ENCODE assay signal across 9 mouse cellular contexts in genomic region chr9:22258784-22259183, GRCm38 (mm10). TPM values are rescaled to one million over a fixed set of nuclear protein-coding genes. Genes with fewer than 3 reads are reported as not detected.
DNase-seq lines count a peak whose midpoint lies in the region; ATAC-seq and TF ChIP-seq lines count a peak whose summit lies in the region.
"Had no signal": no experiment of that assay in that cellular context is flagged by ENCODE, and none has a peak within 500 bp of the region (broad histone marks: within the 10 kb centered on the region; RNA-seq: fewer than 3 reads in every experiment).

No protein-coding gene starts in this region.

- no peak for TF ChIP-seq CTCF in heart, postnatal 0 days (IDR thresholded peaks at IDR 0.05; ENCODE audit: low read depth)
- no peak for TF ChIP-seq CTCF in cortical plate, adult 2 months (IDR thresholded peaks at IDR 0.05; ENCODE audit: extremely low read depth, insufficient read depth, low read length)

- H3K4me3 ChIP-seq in heart, postnatal 0 days (ENCODE audit: low read depth, low read length) = peak overlapping the region; percentile 55
- peak overlapping the region; percentile 73 for H3K4me3 ChIP-seq in cortical plate, adult 2 months (ENCODE audit: insufficient read depth, low read length)
- peak overlapping the region; percentile 56 for H3K4me3 ChIP-seq in hindbrain, embryonic 16.5 days (ENCODE audit: low read length)
- peak overlapping the region; percentile 72 for H3K4me3 ChIP-seq in midbrain, embryonic 14.5 days (replicated peaks; ENCODE audit: low read depth, low read length)

- no peak for TF ChIP-seq EP300 in heart, postnatal 0 days (IDR thresholded peaks at IDR 0.05; ENCODE audit: low read depth)

- 0 out of 2 replicates have a peak overlapping the region, but pooled peaks have one; percentile 18 for H3K27ac ChIP-seq in heart, postnatal 0 days (ENCODE audit: low read depth)
- no peak overlapping the region for H3K27ac ChIP-seq in cortical plate, adult 2 months (ENCODE audit: insufficient read depth, low read length)
- H3K27ac ChIP-seq in hindbrain, embryonic 16.5 days (ENCODE audit: low read depth, low read length) = no peak overlapping the region
- H3K27ac ChIP-seq in midbrain, embryonic 14.5 days (replicated peaks; ENCODE audit: low read depth, low read length) = no peak overlapping the region

- H3K4me1 ChIP-seq in heart, postnatal 0 days (ENCODE audit: control insufficient read depth, insufficient read depth) = no peaks in the 10 kb centered on the region; the same call in 1 of the 2 replicates
- H3K4me1 ChIP-seq in cortical plate, adult 2 months (ENCODE audit: control insufficient read depth, insufficient read depth, low read length) = no peaks in the 10 kb centered on the region
- no peaks in the 10 kb centered on the region for H3K4me1 ChIP-seq in hindbrain, embryonic 16.5 days (ENCODE audit: control insufficient read depth, insufficient read depth, low read depth, low read length)
- H3K4me1 ChIP-seq in midbrain, embryonic 14.5 days (ENCODE audit: control insufficient read depth, insufficient read depth, low read length) = 0 out of 2 replicates have a peak, but pooled peaks cover 5% of the 10 kb centered on the region

- H3K27me3 ChIP-seq in heart, postnatal 0 days (ENCODE audit: control insufficient read depth, insufficient read depth, low read length) = no peaks in the 10 kb centered on the region
- H3K27me3 ChIP-seq in hindbrain, embryonic 16.5 days (replicated peaks; ENCODE audit: control insufficient read depth, insufficient read depth, low read length) = no peaks in the 10 kb centered on the region
- H3K27me3 ChIP-seq in midbrain, embryonic 14.5 days (ENCODE audit: control insufficient read depth, insufficient read depth, low read length) = no peaks in the 10 kb centered on the region

- peaks cover 9% of the 10 kb centered on the region for H3K9me3 ChIP-seq in heart, postnatal 0 days (replicated peaks; ENCODE audit: control insufficient read depth, low read length)
- peaks cover 10% of the 10 kb centered on the region for H3K9me3 ChIP-seq in hindbrain, embryonic 16.5 days (ENCODE audit: control insufficient read depth, low read length)
- peaks cover 16% of the 10 kb centered on the region for H3K9me3 ChIP-seq in midbrain, embryonic 14.5 days (ENCODE audit: control insufficient read depth, low read length)

- TF ChIP-seq POLR2A in cortical plate, adult 2 months (IDR thresholded peaks at IDR 0.05; ENCODE audit: extremely low read depth, insufficient read depth, low read length) = no peak

- H3K9ac ChIP-seq in heart, postnatal 0 days (replicated peaks; ENCODE audit: low read depth, low read length) = peak overlapping the region; percentile 63
- peak overlapping the region; percentile 68; the same call in 1 of the 2 replicates for H3K9ac ChIP-seq in hindbrain, embryonic 16.5 days (ENCODE audit: low read depth, low read length)
- H3K9ac ChIP-seq in midbrain, embryonic 14.5 days (replicated peaks; ENCODE audit: low read length) = peak overlapping the region; percentile 84

- intact Hi-C loops in heart, postnatal 14 days (cut with DNase I) = no loop called here

- H3K4me2 ChIP-seq in heart, postnatal 0 days (ENCODE audit: low read depth, low read length) = peak overlapping the region; percentile 66
- peak overlapping the region; percentile 62 for H3K4me2 ChIP-seq in hindbrain, embryonic 16.5 days (ENCODE audit: low read length)
- peak overlapping the region; percentile 69 for H3K4me2 ChIP-seq in midbrain, embryonic 14.5 days (ENCODE audit: low read length)

- 82% methylated on average over 8 of the region's 8 CpGs for WGBS in heart, postnatal 0 days
- 82% methylated on average over 8 of the region's 8 CpGs for WGBS in hindbrain, embryonic 16.5 days
- WGBS in midbrain, embryonic 14.5 days = 85% methylated on average over 8 of the region's 8 CpGs

- peaks cover 13% of the 10 kb centered on the region; the same call in 1 of the 2 replicates for H3K36me3 ChIP-seq in heart, postnatal 0 days (replicated peaks; ENCODE audit: control insufficient read depth, insufficient read depth, low read length)
- H3K36me3 ChIP-seq in hindbrain, embryonic 16.5 days (ENCODE audit: control insufficient read depth, insufficient read depth, low read length) = peaks cover 14% of the 10 kb centered on the region
- peaks cover 25% of the 10 kb centered on the region for H3K36me3 ChIP-seq in midbrain, embryonic 14.5 days (ENCODE audit: control insufficient read depth, insufficient read depth, low read length)

- DNase-seq in heart, postnatal 0 days (ENCODE audit: low spot score) = no peak
- no peak for DNase-seq in heart, postnatal 14 days
- DNase-seq in midbrain, embryonic 14.5 days = no peak
- no peak for DNase-seq in B cell, adult 2 months
- no peak for DNase-seq in frontal cortex, postnatal 36 days (ENCODE audit: low spot score in 2 of 2)
- DNase-seq: cerebellum, adult 11 months had no signal

- no peak for ATAC-seq in heart, postnatal 0 days (ENCODE audit: insufficient read depth, low read depth)
- no peak for ATAC-seq in hindbrain, embryonic 16.5 days
- no peak for ATAC-seq in midbrain, embryonic 14.5 days (ENCODE audit: low FRiP score, low TSS enrichment)
- no peak for ATAC-seq in megakaryocyte-erythroid progenitor cell, adult 5-6 weeks (replicated peaks; ENCODE audit: low FRiP score, low TSS enrichment, poor library complexity, severe bottlenecking)

RNA-seq across cellular contexts. Expression of gene Zfp599, which starts 0.9 kb away (rescaled TPM):
- total RNA-seq in heart, postnatal 0 days (2014; rRNA removed; ENCODE audit: low replicate concordance) = 0.50 and 1.5 TPM in 2 replicates
- polyA plus RNA-seq in heart, postnatal 0 days (2015; fragmentation: Nextera tagmentation; extraction: Ambion mirVana) = 1.7 TPM in 2 replicates
- 1 to 10 TPM in 1 of 2 experiments, under 1 TPM in 1; 0.60 to 1.0 TPM for total RNA-seq in heart, postnatal 14 days (2021)
- polyA plus RNA-seq in cortical plate, adult 2 months (2012; rRNA removed) = 1.8 and 2.1 TPM in 2 replicates
- polyA plus RNA-seq in hindbrain, embryonic 16.5 days (2015; fragmentation: Nextera tagmentation; extraction: Ambion mirVana) = 7.1 and 7.4 TPM in 2 replicates
- 13.8 and 14.0 TPM in 2 replicates for polyA plus RNA-seq in midbrain, embryonic 14.5 days (2014; fragmentation: Nextera tagmentation; extraction: Ambion mirVana)
- 6.2 and 6.3 TPM in 2 replicates for total RNA-seq in megakaryocyte-erythroid progenitor cell, adult 5-6 weeks (2014; fragmentation: Nextera tagmentation)
- total RNA-seq in megakaryocyte-erythroid progenitor cell, adult 5-6 weeks (2017) = 6.7 and 13.7 TPM in 2 replicates

RNA-seq across cellular contexts. Expression of gene Zfp809, which starts 33.3 kb away (rescaled TPM):
- 7.5 and 12.6 TPM in 2 replicates for total RNA-seq in heart, postnatal 0 days (2014; rRNA removed; ENCODE audit: low replicate concordance)
- polyA plus RNA-seq in heart, postnatal 0 days (2015; fragmentation: Nextera tagmentation; extraction: Ambion mirVana) = 14.6 and 16.7 TPM in 2 replicates
- 10 to 100 TPM; 40.2 to 40.8 TPM for total RNA-seq in heart, postnatal 14 days (2021)
- 18.2 and 18.3 TPM in 2 replicates for polyA plus RNA-seq in cortical plate, adult 2 months (2012; rRNA removed)
- 9.3 and 10.2 TPM in 2 replicates for polyA plus RNA-seq in hindbrain, embryonic 16.5 days (2015; fragmentation: Nextera tagmentation; extraction: Ambion mirVana)
- 9.0 and 11.0 TPM in 2 replicates for polyA plus RNA-seq in midbrain, embryonic 14.5 days (2014; fragmentation: Nextera tagmentation; extraction: Ambion mirVana)
- 50.6 and 53.6 TPM in 2 replicates for total RNA-seq in megakaryocyte-erythroid progenitor cell, adult 5-6 weeks (2014; fragmentation: Nextera tagmentation)
- total RNA-seq in megakaryocyte-erythroid progenitor cell, adult 5-6 weeks (2017) = 34.1 and 44.6 TPM in 2 replicates

RNA-seq across cellular contexts. Expression of gene Zfp810, which starts 48.7 kb away (rescaled TPM):
- 16.7 and 27.8 TPM in 2 replicates for total RNA-seq in heart, postnatal 0 days (2014; rRNA removed; ENCODE audit: low replicate concordance)
- polyA plus RNA-seq in heart, postnatal 0 days (2015; fragmentation: Nextera tagmentation; extraction: Ambion mirVana) = 13.1 and 14.3 TPM in 2 replicates
- 1 to 10 TPM; 7.1 to 8.9 TPM for total RNA-seq in heart, postnatal 14 days (2021)
- polyA plus RNA-seq in cortical plate, adult 2 months (2012; rRNA removed) = 15.7 and 18.7 TPM in 2 replicates
- polyA plus RNA-seq in hindbrain, embryonic 16.5 days (2015; fragmentation: Nextera tagmentation; extraction: Ambion mirVana) = 23.0 and 25.0 TPM in 2 replicates
- 32.2 and 38.4 TPM in 2 replicates for polyA plus RNA-seq in midbrain, embryonic 14.5 days (2014; fragmentation: Nextera tagmentation; extraction: Ambion mirVana)
- total RNA-seq in megakaryocyte-erythroid progenitor cell, adult 5-6 weeks (2014; fragmentation: Nextera tagmentation) = 9.7 and 13.3 TPM in 2 replicates
- total RNA-seq in megakaryocyte-erythroid progenitor cell, adult 5-6 weeks (2017) = 5.6 and 6.3 TPM in 2 replicates
